Mouse (Mus musculus): Measurements from ENCODE around the gene Jmjd6. TPM values are rescaled to one million over a fixed set of nuclear protein-coding genes. Genes with fewer than 3 reads are reported as not detected.
A peak's percentile ranks its signal among the peaks of the same experiment; 100 is the strongest.

The Jmjd6 gene
- total and polyA plus RNA-seq, 3 experiments, result 175 to 192 TPM; not detected in 1

- Histone ChIP-seq H3K27ac (ENCODE audit: control insufficient read depth, low read depth, low read length) (no peak within 1 kb of the TSS), H3K9me3 (replicated peaks; ENCODE audit: insufficient read depth, low read length) (no peaks in the 10 kb centered on the region), H3K27me3 (ENCODE audit: control insufficient read depth in 1 of 2, insufficient read depth in 2 of 2, low read length in 2 of 2) (no peaks in the 10 kb centered on the region; a peak in 1 of 4 replicates), H3K79me2 (ENCODE audit: control insufficient read depth, insufficient read depth, low read length, poor library complexity) (no peaks in the 10 kb centered on the region), H3K4me1 (ENCODE audit: control insufficient read depth in 1 of 2, insufficient read depth in 2 of 2, low read length in 2 of 2) (peaks cover 0 to 7% of the 10 kb centered on the region in 2 experiments; a peak in 2 of 4 replicates), H3K36me3 (ENCODE audit: control insufficient read depth in 1 of 2, insufficient read depth in 2 of 2, low read length in 2 of 2) (no peaks in the 10 kb centered on the region), H3K4me3 (ENCODE audit: control insufficient read depth in 1 of 2, insufficient read depth in 1 of 2, low read depth in 2 of 2, low read length in 2 of 2) (peak within 1 kb of the TSS; percentile 45 to 75), H3K9ac (ENCODE audit: control insufficient read depth, low read depth, low read length, poor library complexity, severe bottlenecking) (peak within 1 kb of the TSS; percentile 66)
- TF ChIP-seq POLR2A (IDR thresholded peaks at IDR 0.05; ENCODE audit: control insufficient read depth in 1 of 2, insufficient read depth in 1 of 2, low read depth in 1 of 2, low read length in 2 of 2, poor library complexity in 1 of 2) (peak in 1 of 2 experiments; percentile 47; a peak in 1 of 4 replicates), CHD1 (IDR thresholded peaks at IDR 0.05; ENCODE audit: low read depth, low read length) (no peak)
- peak; percentile 52 for DNase-seq (ENCODE audit: low read depth, low spot score)
These were observed 15.6 kb downstream of the Jmjd6 start, which contains the start of gene Mxra7 for GRCm38 (mm10) chr11:116827534-116828165. TSS of gene Mxra7 (minus strand) at chr11:116828046.

GRCm38 (mm10) chr11:116826550-116827504, 16.4 kb downstream of the Jmjd6 start:
- Histone ChIP-seq H3K4me3 (ENCODE audit: control insufficient read depth in 1 of 2, insufficient read depth in 1 of 2, low read depth in 2 of 2, low read length in 2 of 2) (peak overlapping the region; percentile 45 to 75), H3K9ac (ENCODE audit: control insufficient read depth, low read depth, low read length, poor library complexity, severe bottlenecking) (peak overlapping the region; percentile 66; the same call in 1 of the 2 replicates), H3K9me3 (replicated peaks; ENCODE audit: insufficient read depth, low read length) (no peaks in the 10 kb centered on the region), H3K27me3 (ENCODE audit: control insufficient read depth in 1 of 2, insufficient read depth in 2 of 2, low read length in 2 of 2) (no peaks in the 10 kb centered on the region; a peak in 2 of 4 replicates), H3K36me3 (ENCODE audit: control insufficient read depth in 1 of 2, insufficient read depth in 2 of 2, low read length in 2 of 2) (no peaks in the 10 kb centered on the region), H3K27ac (ENCODE audit: control insufficient read depth, low read depth, low read length) (no peak overlapping the region), H3K79me2 (ENCODE audit: control insufficient read depth, insufficient read depth, low read length, poor library complexity) (no peaks in the 10 kb centered on the region), H3K4me1 (ENCODE audit: control insufficient read depth in 1 of 2, insufficient read depth in 2 of 2, low read length in 2 of 2) (peaks cover 0 to 7% of the 10 kb centered on the region in 2 experiments; a peak in 2 of 4 replicates)
- TF ChIP-seq POLR2A (IDR thresholded peaks at IDR 0.05; ENCODE audit: control insufficient read depth in 1 of 2, insufficient read depth in 1 of 2, low read depth in 1 of 2, low read length in 2 of 2, poor library complexity in 1 of 2) (no peak), MAX (IDR thresholded peaks at IDR 0.05; ENCODE audit: low read length) (0 out of 2 replicates have a peak, but pooled peaks have one; percentile 33)
- DNase-seq (ENCODE audit: low read depth, low spot score), result no peak

- no peaks in the 10 kb centered on the region for H3K79me2 ChIP-seq (ENCODE audit: control insufficient read depth, insufficient read depth, low read length, poor library complexity)
- no peak for DNase-seq (ENCODE audit: low read depth, low spot score)
- no peak overlapping the region for H3K27ac ChIP-seq (ENCODE audit: control insufficient read depth, low read depth, low read length)
- H3K4me1 ChIP-seq (ENCODE audit: control insufficient read depth in 1 of 2, insufficient read depth in 2 of 2, low read length in 2 of 2), result peaks cover 0 to 7% of the 10 kb centered on the region in 2 experiments; a peak in 2 of 4 replicates
- no peaks in the 10 kb centered on the region for H3K9me3 ChIP-seq (replicated peaks; ENCODE audit: insufficient read depth, low read length)
- H3K27me3 ChIP-seq (ENCODE audit: control insufficient read depth in 1 of 2, insufficient read depth in 2 of 2, low read length in 2 of 2), result no peaks in the 10 kb centered on the region; a peak in 2 of 4 replicates
- no peaks in the 10 kb centered on the region for H3K36me3 ChIP-seq (ENCODE audit: control insufficient read depth in 1 of 2, insufficient read depth in 2 of 2, low read length in 2 of 2)
- no peak overlapping the region for H3K9ac ChIP-seq (ENCODE audit: control insufficient read depth, low read depth, low read length, poor library complexity, severe bottlenecking)
- TF ChIP-seq MYC (IDR thresholded peaks at IDR 0.05; ENCODE audit: low read depth, low read length) (no peak), ELF1 (IDR thresholded peaks at IDR 0.05; ENCODE audit: low read depth, low read length) (no peak), NRF1 (IDR thresholded peaks at IDR 0.05; ENCODE audit: insufficient read depth, low read depth, low read length, poor library complexity, severe bottlenecking) (no peak), CTCF (IDR thresholded peaks at IDR 0.05 in 2 of 3, conservative IDR thresholded peaks at IDR 0.05 in 1 of 3; ENCODE audit: control insufficient read depth in 1 of 3, insufficient read depth in 1 of 3, low read depth in 2 of 3, low read length in 3 of 3, poor library complexity in 1 of 3, severe bottlenecking in 1 of 3) (no peak), MAFK (IDR thresholded peaks at IDR 0.05; ENCODE audit: borderline replicate concordance, low read depth, low read length) (no peak), POLR2AphosphoS5 (IDR thresholded peaks at IDR 0.05; ENCODE audit: borderline replicate concordance, low read depth, low read length) (no peak), ZC3H11A (IDR thresholded peaks at IDR 0.05; ENCODE audit: low read depth, low read length) (no peak), SMC3 (IDR thresholded peaks at IDR 0.05; ENCODE audit: low read depth, low read length) (no peak), RAD21 (IDR thresholded peaks at IDR 0.05; ENCODE audit: low read depth, low read length) (no peak), ZNF384 (IDR thresholded peaks at IDR 0.05; ENCODE audit: low read depth, low read length) (no peak), GABPA (IDR thresholded peaks at IDR 0.05; ENCODE audit: low read depth, low read length) (no peak), CHD2 (IDR thresholded peaks at IDR 0.05; ENCODE audit: low read length) (no peak), MEF2A (IDR thresholded peaks at IDR 0.05; ENCODE audit: extremely low read depth, insufficient replicate concordance, low read depth, low read length, poor library complexity, severe bottlenecking) (no peak), TAL1 (IDR thresholded peaks at IDR 0.05; ENCODE audit: low read length) (no peak), TCF12 (IDR thresholded peaks at IDR 0.05; ENCODE audit: low read depth, low read length) (no peak), SIN3A (IDR thresholded peaks at IDR 0.05; ENCODE audit: low read length) (no peak)
- H3K4me3 ChIP-seq (ENCODE audit: control insufficient read depth in 1 of 2, insufficient read depth in 1 of 2, low read depth in 2 of 2, low read length in 2 of 2), result no peak overlapping the region
These were observed 18.0 kb downstream of the Jmjd6 start for GRCm38 (mm10) chr11:116825230-116825629.
